Mouse (Mus musculus): ENCODE measurements around the gene Dhx8. TPM values are rescaled to one million over a fixed set of nuclear protein-coding genes. Genes with fewer than 3 reads are reported as not detected.
A peak's percentile ranks its signal among the peaks of the same experiment; 100 is the strongest.

The Dhx8 gene
- polyA plus RNA-seq, 2 experiments = 9.6 to 12.9 TPM

DNA sequence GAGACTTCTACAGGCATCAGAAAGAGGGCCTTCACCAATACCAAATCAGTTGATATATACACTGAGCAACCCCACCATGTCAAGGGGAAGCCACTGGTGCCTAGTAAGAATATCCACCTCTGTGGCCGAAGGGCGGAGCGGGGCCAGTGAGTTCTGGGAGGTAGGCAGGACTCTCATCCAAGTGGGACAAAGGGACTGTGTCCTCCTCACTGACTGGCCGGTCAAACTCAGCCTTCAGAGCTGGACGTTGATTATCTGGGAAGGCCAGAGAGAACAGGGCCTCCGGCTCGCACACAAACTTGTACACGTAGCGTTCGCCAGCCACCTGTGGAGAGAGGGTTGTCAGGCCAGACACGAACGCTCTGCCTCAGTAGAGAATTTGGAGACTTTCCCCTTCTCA is 37.5 kb downstream of the Dhx8 start:
- 84% methylated on average over 12 of the region's 12 CpGs for WGBS (ENCODE audit: insufficient replicate concordance)
- Histone ChIP-seq H3K9ac (replicated peaks) (no peak overlapping the region), H3K9me3 (ENCODE audit: control insufficient read depth, low read length) (no peaks in the 10 kb centered on the region), H3K4me1 (replicated peaks; ENCODE audit: control insufficient read depth in 2 of 2, insufficient read depth in 2 of 2, low read length in 1 of 2) (no peaks in the 10 kb centered on the region), H3K27ac (no peak overlapping the region), H3K4me3 (ENCODE audit: insufficient read depth in 1 of 2, low read depth in 2 of 2, low read length in 2 of 2) (no peak overlapping the region), H3K36me3 (replicated peaks; ENCODE audit: control insufficient read depth, insufficient read depth, low read depth) (peaks cover 24% of the 10 kb centered on the region), H3K4me2 (ENCODE audit: low read depth) (no peak overlapping the region), H3K27me3 (ENCODE audit: control insufficient read depth, insufficient read depth, low read length) (no peaks in the 10 kb centered on the region; the same call in none of the 2 replicates)
- DNase-seq (ENCODE audit: low read depth in 3 of 3, low spot score in 3 of 3) = no peak
- no peak for ATAC-seq (ENCODE audit: insufficient read depth)
- TF ChIP-seq EP300 (IDR thresholded peaks at IDR 0.05; ENCODE audit: low read depth) (no peak), CTCF (IDR thresholded peaks at IDR 0.05; ENCODE audit: low read depth) (no peak)

DNA sequence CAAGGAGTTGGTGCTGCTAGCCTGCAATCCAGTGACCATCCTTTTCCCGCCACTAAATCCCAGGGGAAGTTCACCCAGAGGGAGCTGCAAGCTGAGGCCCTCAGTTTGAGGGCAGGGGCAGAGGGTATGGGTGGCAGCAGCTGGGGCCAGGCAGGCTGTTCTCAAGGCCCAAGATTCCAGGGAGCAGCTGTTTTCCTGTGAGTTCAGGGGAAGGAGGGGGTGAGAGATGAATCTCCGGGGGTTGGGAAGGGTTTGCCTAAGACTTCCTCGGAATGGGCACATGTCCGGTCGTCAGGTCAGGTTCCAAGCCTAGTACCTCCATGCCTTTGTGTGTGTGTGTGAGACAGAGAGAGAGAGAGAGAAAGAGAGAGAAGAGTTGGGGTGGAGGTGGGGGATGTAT is 39.3 kb downstream of the Dhx8 start:
- Histone ChIP-seq H3K27ac (no peak overlapping the region), H3K9me3 (ENCODE audit: control insufficient read depth, low read length) (no peaks in the 10 kb centered on the region), H3K4me3 (ENCODE audit: insufficient read depth in 1 of 2, low read depth in 2 of 2, low read length in 2 of 2) (no peak overlapping the region), H3K4me2 (ENCODE audit: low read depth) (peak overlapping the region; percentile 47; the same call in 1 of the 2 replicates), H3K36me3 (replicated peaks; ENCODE audit: control insufficient read depth, insufficient read depth, low read depth) (peaks cover 9% of the 10 kb centered on the region), H3K4me1 (replicated peaks; ENCODE audit: control insufficient read depth in 2 of 2, insufficient read depth in 2 of 2, low read length in 1 of 2) (no peaks in the 10 kb centered on the region), H3K9ac (replicated peaks) (no peak overlapping the region), H3K27me3 (ENCODE audit: control insufficient read depth, insufficient read depth, low read length) (no peaks in the 10 kb centered on the region; the same call in none of the 2 replicates)
- DNase-seq (ENCODE audit: low read depth in 3 of 3, low spot score in 3 of 3) (no peak), ATAC-seq (ENCODE audit: insufficient read depth) (no peak)
- TF ChIP-seq CTCF (IDR thresholded peaks at IDR 0.05; ENCODE audit: low read depth) (no peak), EP300 (IDR thresholded peaks at IDR 0.05; ENCODE audit: low read depth) (no peak)
- 13% methylated on average over 5 of the region's 5 CpGs for WGBS (ENCODE audit: insufficient replicate concordance)

DNA sequence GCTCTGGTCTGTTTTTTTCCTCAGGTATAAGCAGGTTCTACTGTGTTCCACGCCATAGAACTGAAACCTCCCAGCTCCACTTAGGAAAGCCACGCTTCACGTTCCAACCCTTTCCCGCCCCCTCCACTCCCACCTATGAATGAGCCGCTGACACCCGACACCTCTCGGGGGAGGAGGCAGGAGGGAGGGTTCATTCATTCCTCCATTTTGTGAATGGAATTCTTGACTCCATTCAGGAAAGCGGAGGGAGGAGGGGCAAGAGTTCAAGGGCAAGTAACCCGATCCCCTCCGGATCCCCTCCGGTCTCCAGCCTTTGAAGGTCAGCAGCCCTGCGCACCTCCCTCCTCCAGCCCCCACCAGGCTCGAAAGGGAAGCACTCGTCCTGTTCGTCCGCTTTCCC is 39.7 kb downstream of the Dhx8 start:
- DNase-seq (ENCODE audit: low read depth in 3 of 3, low spot score in 3 of 3) = peak; percentile 7 to 13 (median 9)
- Histone ChIP-seq H3K9ac (replicated peaks) (no peak overlapping the region), H3K36me3 (replicated peaks; ENCODE audit: control insufficient read depth, insufficient read depth, low read depth) (peaks cover 4% of the 10 kb centered on the region; the same call in 1 of the 2 replicates), H3K27ac (no peak overlapping the region), H3K27me3 (ENCODE audit: control insufficient read depth, insufficient read depth, low read length) (no peaks in the 10 kb centered on the region; the same call in none of the 2 replicates), H3K4me3 (ENCODE audit: insufficient read depth in 1 of 2, low read depth in 2 of 2, low read length in 2 of 2) (peak overlapping the region; percentile 21 to 33), H3K4me2 (ENCODE audit: low read depth) (peak overlapping the region; percentile 47), H3K9me3 (ENCODE audit: control insufficient read depth, low read length) (no peaks in the 10 kb centered on the region), H3K4me1 (replicated peaks; ENCODE audit: control insufficient read depth in 2 of 2, insufficient read depth in 2 of 2, low read length in 1 of 2) (no peaks in the 10 kb centered on the region)
- peak; percentile 28; the same call in 1 of the 2 replicates for ATAC-seq (ENCODE audit: insufficient read depth)
- WGBS (ENCODE audit: insufficient replicate concordance) = 3% methylated on average over 16 of the region's 16 CpGs
- TF ChIP-seq CTCF (IDR thresholded peaks at IDR 0.05; ENCODE audit: low read depth) (no peak), EP300 (IDR thresholded peaks at IDR 0.05; ENCODE audit: low read depth) (no peak)

DNA sequence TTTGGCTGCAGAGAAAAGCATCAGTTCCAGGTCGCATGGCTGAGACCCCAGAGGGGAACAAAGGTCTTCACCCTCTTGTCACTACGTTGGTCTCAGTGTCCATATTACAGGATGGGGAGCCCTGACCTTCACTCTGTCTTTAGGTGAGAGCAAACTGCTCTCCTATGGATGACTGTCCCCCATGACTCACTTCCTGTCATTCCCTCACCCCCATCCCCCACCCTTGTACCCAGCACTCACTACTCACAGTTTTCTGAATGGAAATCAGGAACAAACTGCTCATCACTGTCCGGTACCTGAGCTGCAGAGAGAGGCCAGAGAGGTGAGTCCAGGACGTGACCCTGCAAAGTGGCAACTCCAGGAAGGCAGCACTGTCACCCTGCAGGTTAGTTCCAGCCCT is 44.1 kb downstream of the Dhx8 start:
- Histone ChIP-seq H3K4me1 (replicated peaks; ENCODE audit: control insufficient read depth in 2 of 2, insufficient read depth in 2 of 2, low read length in 1 of 2) (no peaks in the 10 kb centered on the region), H3K9me3 (ENCODE audit: control insufficient read depth, low read length) (no peaks in the 10 kb centered on the region), H3K9ac (replicated peaks) (no peak overlapping the region), H3K36me3 (replicated peaks; ENCODE audit: control insufficient read depth, insufficient read depth, low read depth) (no peaks in the 10 kb centered on the region), H3K4me2 (ENCODE audit: low read depth) (no peak overlapping the region), H3K27me3 (ENCODE audit: control insufficient read depth, insufficient read depth, low read length) (no peaks in the 10 kb centered on the region; the same call in none of the 2 replicates), H3K4me3 (ENCODE audit: insufficient read depth in 1 of 2, low read depth in 2 of 2, low read length in 2 of 2) (no peak overlapping the region), H3K27ac (no peak overlapping the region)
- TF ChIP-seq CTCF (IDR thresholded peaks at IDR 0.05; ENCODE audit: low read depth) = no peak
- no peak for TF ChIP-seq EP300 (IDR thresholded peaks at IDR 0.05; ENCODE audit: low read depth)
- ATAC-seq (ENCODE audit: insufficient read depth) (no peak), DNase-seq (ENCODE audit: low read depth in 3 of 3, low spot score in 3 of 3) (no peak)
- WGBS (ENCODE audit: insufficient replicate concordance) = 43% methylated on average over 4 of the region's 4 CpGs

DNA sequence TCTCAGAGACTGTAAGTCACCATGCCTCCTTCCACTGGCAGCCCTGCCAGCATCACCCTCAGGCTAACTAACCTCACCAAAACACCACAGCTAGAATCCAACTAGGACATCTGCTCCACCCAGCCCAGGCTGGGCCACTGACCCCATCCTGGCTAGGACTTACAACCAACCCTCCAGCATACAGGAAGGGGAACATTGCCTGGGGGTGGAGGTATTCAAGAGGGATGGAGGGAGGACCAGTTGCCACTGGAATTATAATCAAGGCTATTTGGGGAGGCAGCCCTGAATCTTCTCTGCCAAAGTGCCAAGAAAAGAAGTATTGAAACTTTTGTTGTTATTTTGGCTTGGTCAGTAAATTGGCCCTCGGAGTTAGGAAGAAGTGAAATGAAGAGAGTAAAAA is 50.4 kb downstream of the Dhx8 start:
- no peak overlapping the region for H3K4me3 ChIP-seq (ENCODE audit: insufficient read depth in 1 of 2, low read depth in 2 of 2, low read length in 2 of 2)
- no peak overlapping the region for H3K9ac ChIP-seq (replicated peaks)
- ATAC-seq (ENCODE audit: insufficient read depth) (no peak), DNase-seq (ENCODE audit: low read depth in 3 of 3, low spot score in 3 of 3) (no peak)
- peaks cover 53% of the 10 kb centered on the region for H3K27me3 ChIP-seq (ENCODE audit: control insufficient read depth, insufficient read depth, low read length)
- no peaks in the 10 kb centered on the region for H3K36me3 ChIP-seq (replicated peaks; ENCODE audit: control insufficient read depth, insufficient read depth, low read depth)
- no peak overlapping the region for H3K27ac ChIP-seq
- 52% methylated on average over 1 of the region's 1 CpGs for WGBS (ENCODE audit: insufficient replicate concordance)
- no peaks in the 10 kb centered on the region for H3K9me3 ChIP-seq (ENCODE audit: control insufficient read depth, low read length)
- no peak overlapping the region for H3K4me2 ChIP-seq (ENCODE audit: low read depth)
- no peak for TF ChIP-seq EP300 (IDR thresholded peaks at IDR 0.05; ENCODE audit: low read depth)
- no peak for TF ChIP-seq CTCF (IDR thresholded peaks at IDR 0.05; ENCODE audit: low read depth)
- H3K4me1 ChIP-seq (replicated peaks; ENCODE audit: control insufficient read depth in 2 of 2, insufficient read depth in 2 of 2, low read length in 1 of 2) = peaks cover 0 to 2% of the 10 kb centered on the region in 2 experiments; a peak in 1 of 4 replicates
